Mouse (Mus musculus): Measurements from ENCODE around the gene Fat2.

- TF ChIP-seq CTCF (IDR thresholded peaks at IDR 0.05; ENCODE audit: low read depth): no peak
- no peak for TF ChIP-seq EP300 (optimal IDR thresholded peaks at IDR 0.05)
Measured at GRCm38 (mm10) chr11:55320990-55321389, 15.4 kb downstream of the Fat2 start.

Measured in stomach, postnatal 0 days (tissue).